Mouse (Mus musculus): ENCODE measurements around the gene Ccdc88a.

Gene Ccdc88a

GRCm38 (mm10) chr11:29548504-29549424, 175.3 kb downstream of the Ccdc88a start:
- DNase-seq (ENCODE audit: low spot score), result no peak

DNA sequence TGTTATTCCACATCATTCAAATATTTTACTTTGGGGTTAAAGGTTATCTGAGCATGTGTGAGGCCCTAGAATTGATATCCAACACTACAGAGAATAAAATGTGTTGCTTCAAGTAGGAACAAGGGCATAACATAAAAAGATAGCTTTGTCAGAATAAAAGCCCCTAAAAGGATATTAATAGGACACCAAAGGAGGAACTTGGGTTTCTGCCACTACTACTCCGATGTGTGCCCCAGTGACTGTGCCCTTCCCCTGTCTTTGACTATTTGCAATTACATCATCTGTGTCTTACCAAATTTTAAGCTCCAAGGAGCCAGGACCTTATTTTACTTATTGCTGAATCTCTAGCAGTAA, 175.9 kb downstream of the Ccdc88a start:
- DNase-seq (ENCODE audit: low spot score), result no peak

Measured in urinary bladder, postnatal 14 days (tissue).